Mouse (Mus musculus) megakaryocyte, embryonic 14.5 days (primary cell): ENCODE results near the gene 4921504E06Rik.

Experiments used
- FLI1 ChIP-seq: IDR thresholded peaks from 2 replicates; pipeline ENCODE4 v1.6.1; 2012; ENCODE audit warnings: low read length, inconsistent platforms, mixed read lengths
- GATA1 ChIP-seq: IDR thresholded peaks from 3 replicates; pipeline ENCODE4 v1.6.1; 2012; ENCODE audit warnings: mixed read lengths, low read length, inconsistent platforms, borderline replicate concordance

- no peak for TF ChIP-seq GATA1
- TF ChIP-seq FLI1 = no peak
Measured at GRCm38 (mm10) chr2:19512381-19512780, 41.3 kb downstream of the 4921504E06Rik start.
